Mouse (Mus musculus) megakaryocyte, embryonic 14.5 days (primary cell): ENCODE measurements around the gene Cnbp. TPM values are rescaled to one million over a fixed set of nuclear protein-coding genes. Genes with fewer than 3 reads are reported as not detected.
A peak's percentile ranks its signal among the peaks of the same experiment; 100 is the strongest.

Experiments used
- H3K27me3 ChIP-seq: replicated peaks from 2 replicates; pipeline ENCODE3; 2012; ENCODE audit warnings: inconsistent platforms
- H3K36me3 ChIP-seq: replicated peaks from 2 replicates; pipeline ENCODE3; 2012; ENCODE audit warnings: low read length, inconsistent platforms, mixed read lengths
- H3K4me1 ChIP-seq: 2 replicates; pipeline ENCODE4 v1.6.1; 2012; ENCODE audit warnings: inconsistent platforms
- H3K4me3 ChIP-seq: replicated peaks from 2 replicates; pipeline ENCODE3; 2012; ENCODE audit warnings: moderate library complexity, mild to moderate bottlenecking, inconsistent platforms
- H3K9me3 ChIP-seq: 2 replicates; pipeline ENCODE4 v1.6.1; 2012; ENCODE audit warnings: inconsistent platforms
- FLI1 ChIP-seq: IDR thresholded peaks from 2 replicates; pipeline ENCODE4 v1.6.1; 2012; ENCODE audit warnings: low read length, inconsistent platforms, mixed read lengths
- GATA1 ChIP-seq: IDR thresholded peaks from 3 replicates; pipeline ENCODE4 v1.6.1; 2012; ENCODE audit warnings: mixed read lengths, low read length, inconsistent platforms, borderline replicate concordance
- polyA plus RNA-seq: library from polyadenylated mRNA; stranded (reverse); fragments of >175 nt; gene quantifications from 2 replicates; pipeline ENCODE4 v1.2.3, GENCODE M21; 2012; ENCODE audit warnings: low replicate concordance; ENCODE audit not compliant: insufficient read depth

Cnbp gene
- polyA plus RNA-seq, 1 experiment = 59.4 TPM

DNA sequence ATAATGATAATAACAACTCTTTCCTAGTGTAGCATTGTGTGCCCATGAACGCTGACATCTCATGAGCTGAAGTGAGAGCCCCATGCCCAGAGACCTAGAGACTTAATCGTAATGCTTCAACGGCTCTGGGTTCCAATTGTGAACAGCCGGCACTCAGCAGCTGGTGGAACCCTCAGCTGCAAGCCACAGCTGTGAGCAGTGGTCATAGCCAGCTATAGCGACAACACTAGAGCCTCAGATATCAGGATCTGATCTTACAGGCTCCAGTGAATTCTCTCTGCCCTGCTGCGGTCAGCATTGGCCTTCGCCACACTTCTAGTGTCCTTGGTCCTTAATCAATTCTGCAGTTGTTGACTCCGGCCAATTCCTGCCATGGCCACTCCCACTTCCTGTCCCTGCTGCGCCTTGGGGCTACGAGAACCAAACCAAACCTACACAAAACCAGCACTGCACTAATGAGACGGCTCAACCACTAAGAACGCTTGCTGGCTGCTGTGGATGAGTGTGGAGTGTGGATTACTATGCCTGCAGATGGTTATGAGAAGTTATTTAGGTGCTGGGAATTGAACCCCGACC lies 25.2 kb upstream of the Cnbp start:
- Histone ChIP-seq H3K27me3 (no peaks in the 10 kb centered on the region), H3K9me3 (peaks cover 4% of the 10 kb centered on the region), H3K4me1 (peaks cover 84% of the 10 kb centered on the region), H3K36me3 (peaks cover 4% of the 10 kb centered on the region), H3K4me3 (peak overlapping the region; percentile 70)
- no peak for TF ChIP-seq GATA1
- no peak for TF ChIP-seq FLI1

DNA sequence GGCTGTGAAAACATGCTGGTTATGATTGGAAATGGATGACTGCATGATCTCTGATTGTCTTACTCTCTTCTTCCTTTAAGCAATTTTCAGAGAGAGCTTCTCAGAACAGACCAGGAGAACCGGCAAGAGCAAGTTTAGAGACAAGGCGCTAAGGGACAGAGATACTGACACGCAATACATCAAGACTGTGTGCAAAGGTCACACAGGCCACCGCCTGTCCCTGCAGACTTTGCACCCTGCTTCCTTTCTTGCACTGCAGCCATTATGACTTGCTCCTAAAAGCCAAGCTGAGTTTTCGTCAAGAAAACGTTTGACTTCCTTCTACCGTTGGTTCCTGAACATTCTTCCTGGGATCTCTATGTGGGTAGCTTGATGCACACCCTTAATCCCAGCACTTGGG lies 24.7 kb upstream of the Cnbp start:
- peaks cover 4% of the 10 kb centered on the region for H3K9me3 ChIP-seq
- H3K4me1 ChIP-seq = peaks cover 81% of the 10 kb centered on the region
- peaks cover 4% of the 10 kb centered on the region for H3K36me3 ChIP-seq
- TF ChIP-seq FLI1 (no peak), GATA1 (no peak)
- peak overlapping the region; percentile 72 for H3K4me3 ChIP-seq
- H3K27me3 ChIP-seq = no peaks in the 10 kb centered on the region

DNA sequence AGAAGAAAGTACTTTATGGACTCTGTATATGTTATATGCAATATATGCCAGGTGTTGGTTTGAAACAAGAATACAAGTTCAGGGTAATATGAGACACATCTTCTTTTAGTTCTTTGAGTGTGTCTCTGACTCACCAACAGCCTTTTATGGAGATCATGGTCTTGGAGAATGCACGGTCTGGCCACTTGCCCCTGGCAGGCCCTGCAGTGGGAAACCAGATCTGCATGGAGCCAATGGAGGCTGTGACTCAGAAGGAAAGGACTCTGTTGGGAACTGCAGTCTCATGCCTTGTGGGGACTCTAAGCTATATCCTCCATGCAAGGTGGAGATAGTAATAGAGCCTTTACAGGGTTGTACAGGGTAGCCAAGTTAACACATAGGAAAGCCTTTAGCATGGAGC lies 24.2 kb upstream of the Cnbp start:
- peaks cover 4% of the 10 kb centered on the region for H3K36me3 ChIP-seq
- H3K4me1 ChIP-seq = peaks cover 81% of the 10 kb centered on the region
- H3K4me3 ChIP-seq = peak overlapping the region; percentile 44
- H3K9me3 ChIP-seq = peaks cover 4% of the 10 kb centered on the region
- no peak for TF ChIP-seq GATA1
- no peak for TF ChIP-seq FLI1
- no peaks in the 10 kb centered on the region for H3K27me3 ChIP-seq

DNA sequence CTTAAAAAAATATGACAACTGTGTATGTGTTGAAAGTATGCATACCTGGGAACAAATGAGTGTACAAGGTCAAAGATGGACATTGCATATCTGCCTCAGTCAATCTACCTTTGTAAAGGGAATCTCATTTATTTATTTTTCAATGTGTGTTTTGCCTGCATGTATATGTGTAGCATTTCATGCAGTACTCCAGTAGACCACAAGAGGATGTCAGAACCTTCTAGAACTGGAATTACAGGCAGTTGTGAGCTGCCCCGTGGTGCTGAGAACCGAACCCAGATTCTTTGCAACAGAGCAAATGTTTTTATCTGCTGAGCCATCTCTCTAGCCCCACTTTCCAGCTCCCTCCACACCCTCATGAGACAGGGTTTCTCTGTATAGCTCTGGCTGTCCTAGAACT lies 23.1 kb upstream of the Cnbp start:
- H3K4me3 ChIP-seq = no peak overlapping the region
- H3K4me1 ChIP-seq = peaks cover 79% of the 10 kb centered on the region
- H3K36me3 ChIP-seq = peaks cover 4% of the 10 kb centered on the region

DNA sequence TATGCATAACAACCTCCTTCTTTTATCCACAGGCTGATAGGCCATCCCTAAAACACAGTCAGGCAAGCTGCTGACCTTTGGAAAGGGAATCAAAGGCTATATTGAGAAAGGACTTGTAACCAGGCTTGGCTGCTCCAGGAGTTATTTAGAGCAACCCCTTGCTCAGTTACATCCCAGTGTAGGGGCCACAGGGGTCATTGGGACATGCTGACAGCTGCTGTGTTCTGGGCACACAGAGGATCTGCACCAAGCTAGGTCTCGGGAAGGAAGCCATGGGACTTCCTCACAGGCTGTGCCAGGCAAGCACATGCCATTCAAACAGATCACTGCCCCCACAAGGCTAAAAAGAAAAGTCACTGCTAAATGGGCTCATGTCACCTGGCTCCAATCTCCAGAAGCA lies 22.2 kb upstream of the Cnbp start:
- Histone ChIP-seq H3K4me1 (peaks cover 79% of the 10 kb centered on the region), H3K27me3 (no peaks in the 10 kb centered on the region), H3K36me3 (peaks cover 4% of the 10 kb centered on the region), H3K4me3 (no peak overlapping the region), H3K9me3 (peaks cover 4% of the 10 kb centered on the region)
- TF ChIP-seq FLI1 (no peak), GATA1 (no peak)

More for the DNA sequence above, 23.1 kb upstream of the Cnbp start:
- TF ChIP-seq FLI1 (no peak), GATA1 (no peak)
- Histone ChIP-seq H3K9me3 (peaks cover 4% of the 10 kb centered on the region), H3K27me3 (no peaks in the 10 kb centered on the region)

DNA sequence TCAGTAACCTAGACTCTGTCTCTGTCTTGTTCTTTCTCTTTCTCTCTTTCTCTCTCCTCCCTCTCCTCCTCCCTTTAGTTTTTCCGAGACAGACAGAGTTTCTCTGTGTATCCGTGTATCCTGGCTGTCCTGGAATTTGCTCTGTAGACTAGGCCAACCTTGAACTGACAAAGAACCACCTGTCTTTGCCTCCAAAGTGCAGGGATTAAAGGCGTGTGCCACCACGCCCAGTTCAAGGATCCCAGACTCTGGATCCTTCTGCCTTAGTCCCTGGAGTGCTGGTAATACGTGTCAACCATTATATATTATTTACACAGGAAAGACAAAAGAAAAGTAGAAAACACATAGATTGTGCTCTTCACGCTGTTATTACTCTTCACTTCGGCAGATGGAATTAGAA lies 20.3 kb upstream of the Cnbp start:
- Histone ChIP-seq H3K27me3 (no peaks in the 10 kb centered on the region), H3K9me3 (peaks cover 4% of the 10 kb centered on the region), H3K4me1 (peaks cover 80% of the 10 kb centered on the region), H3K4me3 (no peak overlapping the region), H3K36me3 (peaks cover 4% of the 10 kb centered on the region)
- TF ChIP-seq FLI1 = no peak
- TF ChIP-seq GATA1 = no peak

DNA sequence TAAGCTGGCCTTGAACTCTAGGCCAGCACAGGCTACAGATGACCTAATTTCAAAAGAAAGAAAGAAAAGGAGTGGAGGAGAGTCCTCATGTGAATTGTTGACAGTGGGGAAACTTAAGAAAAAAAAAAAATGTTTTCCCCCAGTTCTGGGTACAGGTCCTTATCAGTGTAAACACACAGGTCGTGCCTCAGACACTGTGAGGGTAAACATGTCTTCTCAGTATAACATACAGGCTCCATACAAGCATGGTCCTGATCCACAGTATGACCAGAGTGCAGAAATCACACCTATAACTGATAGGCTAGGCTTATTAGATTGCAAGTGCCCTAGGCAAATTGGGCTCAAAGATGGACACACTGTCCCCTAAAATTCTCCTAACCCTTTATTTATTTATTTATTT lies 19.5 kb upstream of the Cnbp start:
- H3K27me3 ChIP-seq = no peaks in the 10 kb centered on the region
- H3K4me1 ChIP-seq = peaks cover 80% of the 10 kb centered on the region
- peaks cover 4% of the 10 kb centered on the region for H3K9me3 ChIP-seq
- H3K36me3 ChIP-seq = peaks cover 4% of the 10 kb centered on the region
- TF ChIP-seq FLI1 (no peak), GATA1 (no peak)
- H3K4me3 ChIP-seq = no peak overlapping the region

DNA sequence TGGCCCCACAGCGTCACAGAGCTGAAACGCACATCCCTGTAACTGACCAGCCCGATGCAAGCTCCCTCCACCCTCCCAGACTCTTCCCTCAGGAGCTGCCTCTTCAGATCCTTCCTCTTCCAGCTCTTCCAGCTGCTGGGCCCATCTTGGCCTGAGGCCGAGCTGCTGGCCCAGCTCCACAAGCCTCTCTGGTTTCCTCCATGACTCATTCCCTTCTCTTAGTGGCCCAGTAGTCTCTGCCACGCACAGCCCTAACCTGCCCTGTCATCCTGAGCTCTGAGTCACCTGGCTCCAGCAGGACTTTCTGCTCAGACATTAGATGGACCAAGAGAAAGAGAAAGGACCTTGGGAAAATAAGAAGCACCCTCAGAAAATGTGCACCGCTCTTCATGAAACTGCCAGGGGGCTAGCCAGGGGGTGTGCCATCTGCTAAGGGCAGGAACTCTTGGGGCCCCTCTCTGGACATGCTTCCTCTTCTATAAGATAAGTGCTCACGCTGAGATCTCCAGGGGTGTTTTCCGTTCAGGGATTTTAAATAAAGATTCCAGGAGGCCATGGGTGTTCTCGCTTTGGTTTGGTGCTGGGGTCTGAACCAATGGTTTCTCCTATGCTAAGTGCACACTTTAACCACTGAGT lies 18.1 kb upstream of the Cnbp start:
- Histone ChIP-seq H3K4me3 (peak overlapping the region; percentile 78), H3K27me3 (no peaks in the 10 kb centered on the region), H3K9me3 (peaks cover under 1% of the 10 kb centered on the region), H3K36me3 (peaks cover under 1% of the 10 kb centered on the region), H3K4me1 (peaks cover 67% of the 10 kb centered on the region)
- TF ChIP-seq GATA1 (no peak), FLI1 (no peak)

DNA sequence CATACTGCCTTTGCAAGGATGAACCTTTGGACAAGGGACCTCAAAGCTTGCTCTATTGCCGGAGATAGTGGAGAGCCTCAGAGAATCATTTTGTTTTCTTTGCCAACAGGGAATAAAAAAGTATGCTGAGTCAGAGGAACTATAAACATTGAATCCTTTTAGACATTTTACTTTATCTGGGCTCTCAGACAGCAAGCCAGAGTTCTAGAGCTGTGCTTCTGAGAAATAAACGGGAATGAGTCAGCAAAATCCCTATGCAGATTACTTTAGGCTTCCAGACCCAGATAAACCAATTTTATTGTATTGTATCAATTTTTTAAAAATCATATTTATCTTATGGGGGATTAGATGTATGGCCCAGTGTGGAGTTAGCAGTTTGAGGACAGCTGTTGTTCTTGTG lies 16.4 kb upstream of the Cnbp start:
- Histone ChIP-seq H3K27me3 (no peaks in the 10 kb centered on the region), H3K9me3 (no peaks in the 10 kb centered on the region), H3K36me3 (no peaks in the 10 kb centered on the region), H3K4me1 (peaks cover 51% of the 10 kb centered on the region), H3K4me3 (peak overlapping the region; percentile 18)
- TF ChIP-seq FLI1 (no peak), GATA1 (no peak)

DNA sequence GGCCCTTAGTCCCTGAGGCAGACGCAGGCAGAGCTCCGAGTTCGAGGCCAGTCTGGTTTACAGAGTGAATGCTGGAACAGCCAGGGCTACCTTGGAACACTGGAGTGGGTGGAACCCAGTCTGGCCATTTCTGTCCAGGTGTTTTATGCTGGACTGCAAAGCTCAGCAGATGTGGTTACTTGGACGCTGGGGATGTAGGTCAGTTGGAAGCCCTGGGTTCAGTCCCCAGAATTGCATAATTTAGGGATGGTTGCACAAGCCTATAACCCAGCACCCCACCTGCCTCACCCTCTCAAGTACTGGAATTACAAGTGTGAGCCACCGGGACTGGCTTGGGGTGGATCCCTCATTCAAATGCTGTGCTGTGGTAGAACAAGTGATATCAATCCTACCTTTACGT lies 15.3 kb upstream of the Cnbp start:
- Histone ChIP-seq H3K36me3 (no peaks in the 10 kb centered on the region), H3K4me1 (peaks cover 51% of the 10 kb centered on the region)
- TF ChIP-seq GATA1 (no peak), FLI1 (no peak)

DNA sequence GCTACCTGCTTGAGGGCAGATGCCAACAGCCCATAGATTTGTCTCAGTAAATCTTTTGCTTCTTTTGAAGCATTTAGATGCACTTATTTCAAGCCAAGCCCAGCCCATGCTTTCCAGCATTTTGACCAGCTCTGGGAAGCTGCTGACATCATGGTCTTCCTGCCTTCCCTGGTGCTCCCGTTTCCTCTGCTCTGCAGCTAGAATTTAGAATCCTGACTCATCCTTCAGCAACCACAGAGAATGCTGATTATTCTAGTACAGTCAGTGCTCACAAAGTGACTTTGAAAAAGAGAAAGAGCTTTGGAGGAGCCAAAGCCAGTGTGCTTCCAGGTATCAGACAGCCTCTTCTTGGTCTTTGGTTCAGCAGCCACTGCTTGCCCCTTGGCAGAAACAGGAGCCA lies 6.2 kb upstream of the Cnbp start:
- Histone ChIP-seq H3K9me3 (no peaks in the 10 kb centered on the region), H3K4me1 (peaks cover 54% of the 10 kb centered on the region), H3K4me3 (peak overlapping the region; percentile 82), H3K27me3 (no peaks in the 10 kb centered on the region), H3K36me3 (no peaks in the 10 kb centered on the region)
- TF ChIP-seq GATA1 = no peak
- no peak for TF ChIP-seq FLI1

More for the DNA sequence above, 15.3 kb upstream of the Cnbp start:
- H3K9me3 ChIP-seq = no peaks in the 10 kb centered on the region
- H3K4me3 ChIP-seq = no peak overlapping the region
- H3K27me3 ChIP-seq = no peaks in the 10 kb centered on the region
